Mouse (Mus musculus) liver, adult 2 months (tissue): ENCODE measurements at regions not wholly inside any gene's neighbourhood (a gene's known extent, or its start where the extent isn't known, plus 50 kb on each side); places are given as distances from the start of the nearest gene placed in this dataset.

Source experiments
- CTCF ChIP-seq: fragments of 200-500 bp; IDR thresholded peaks from 2 replicates; pipeline ENCODE4 v1.5.1; 2011; ENCODE audit warnings: low read depth, low read length, control low read depth
- POLR2A ChIP-seq: fragments of 200-500 bp; IDR thresholded peaks from 2 replicates; pipeline ENCODE4 v1.6.1; 2011; ENCODE audit warnings: low read length, control low read depth; ENCODE audit not compliant: insufficient read depth; ENCODE audit errors: extremely low read depth

DNA sequence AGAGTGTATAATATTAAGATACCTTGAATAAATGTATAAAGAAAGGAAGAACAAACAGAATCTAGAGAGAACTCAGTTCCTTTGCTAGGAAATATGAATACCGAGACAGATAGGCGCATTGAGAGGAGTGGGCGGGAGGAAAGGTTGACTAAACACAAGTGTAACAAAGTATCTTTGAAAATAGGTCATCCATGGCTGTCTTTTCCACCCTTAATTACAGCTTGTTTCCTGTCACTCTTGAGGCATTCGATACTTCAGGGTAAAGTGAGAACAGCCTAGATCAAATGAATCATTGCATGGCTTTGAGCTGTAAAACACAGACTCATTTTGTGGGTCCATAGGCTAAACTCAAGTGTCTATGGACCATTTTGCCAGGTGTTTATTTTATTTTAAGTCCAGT lies 985.3 kb upstream of the Gm7489 start:
- TF ChIP-seq POLR2A: no peak
- no peak for TF ChIP-seq CTCF
